Mouse (Mus musculus): Measurements from ENCODE around the gene Mrpl41.

DNA sequence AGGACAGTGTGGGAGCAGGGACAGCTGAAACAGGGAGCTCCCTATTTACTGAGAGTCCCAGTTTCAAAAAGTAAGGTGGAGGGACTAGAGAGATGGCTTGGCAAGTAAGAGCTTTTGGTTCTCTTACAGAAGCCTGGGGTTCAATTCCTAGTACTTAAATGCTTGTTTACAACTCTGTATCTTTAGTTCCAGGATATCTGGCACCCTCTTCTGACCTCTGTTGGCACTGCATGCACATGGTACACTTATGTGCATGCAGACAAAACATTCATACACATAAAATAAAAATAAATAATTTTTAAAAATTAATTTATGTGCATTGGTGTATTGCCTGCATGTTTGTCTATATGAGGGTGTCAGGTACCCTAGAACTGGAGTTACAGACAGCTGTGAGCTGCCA lies 33.4 kb upstream of the Mrpl41 start:
- TF ChIP-seq POLR2A (IDR thresholded peaks at IDR 0.05; ENCODE audit: borderline replicate concordance, control insufficient read depth, low read depth, low read length) (no peak), CTCF (IDR thresholded peaks at IDR 0.05; ENCODE audit: control insufficient read depth, insufficient read depth, low read length) (no peak)
